In the genomic region with DNA sequence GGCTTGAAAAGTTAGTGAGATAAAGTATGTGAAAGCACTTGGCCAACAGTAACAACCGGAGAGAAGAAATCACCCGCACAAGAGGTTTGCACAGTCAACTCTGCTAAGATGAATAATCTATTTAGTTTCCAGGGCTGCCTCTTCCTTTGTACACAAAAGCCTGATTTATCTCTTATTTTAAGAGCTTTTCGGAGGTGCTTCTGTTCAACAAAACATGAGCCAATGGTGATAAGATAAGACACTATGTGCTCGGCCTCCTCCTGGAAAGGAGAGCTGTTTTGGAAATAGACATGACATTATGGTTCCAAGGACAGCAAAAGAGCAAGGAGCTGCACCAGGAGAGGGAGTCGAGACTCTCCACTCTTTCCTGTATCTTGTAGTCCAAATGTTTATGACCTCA, we compare ENCODE assay signal across 30 mouse cellular contexts.
DNase-seq lines count a peak whose midpoint lies in the region; ATAC-seq and TF ChIP-seq lines count a peak whose summit lies in the region.
"Had no signal": no experiment of that assay in that cellular context is flagged by ENCODE, and none has a peak within 500 bp of the region (broad histone marks: within the 10 kb centered on the region; RNA-seq: fewer than 3 reads in every experiment).

No protein-coding gene starts in this region.

- H3K4me1 ChIP-seq in heart, embryonic 12.5 days (replicated peaks) = peaks cover 48% of the 10 kb centered on the region
- no peaks in the 10 kb centered on the region for H3K4me1 ChIP-seq in lung, embryonic 14.5 days (ENCODE audit: insufficient read depth)
- H3K4me1 ChIP-seq in lung, adult 2 months (ENCODE audit: control insufficient read depth, insufficient read depth, low read length) = peaks cover 2% of the 10 kb centered on the region; the same call in 1 of the 2 replicates
- peaks cover 21% of the 10 kb centered on the region for H3K4me1 ChIP-seq in heart, postnatal 0 days (ENCODE audit: control insufficient read depth, insufficient read depth)
- H3K4me1 ChIP-seq: forebrain, embryonic 12.5 days; hindbrain, embryonic 12.5 days; midbrain, embryonic 12.5 days; neural tube, embryonic 12.5 days; stomach, embryonic 15.5 days had no signal

- no peak for TF ChIP-seq CTCF in lung, embryonic 14.5 days (IDR thresholded peaks at IDR 0.05; ENCODE audit: low read depth)
- no peak for TF ChIP-seq CTCF in lung, adult 2 months (IDR thresholded peaks at IDR 0.05; ENCODE audit: insufficient read depth, low read length)
- TF ChIP-seq CTCF in heart, postnatal 0 days (IDR thresholded peaks at IDR 0.05; ENCODE audit: low read depth) = no peak

- H3K4me3 ChIP-seq in heart, embryonic 12.5 days = no peak overlapping the region
- H3K4me3 ChIP-seq in lung, embryonic 14.5 days (ENCODE audit: low read depth, low read length) = no peak overlapping the region
- no peak overlapping the region for H3K4me3 ChIP-seq in lung, adult 2 months (replicated peaks; ENCODE audit: extremely low read depth, low read depth, low read length)
- H3K4me3 ChIP-seq in heart, postnatal 0 days (ENCODE audit: low read depth, low read length) = no peak overlapping the region
- H3K4me3 ChIP-seq: forebrain, embryonic 12.5 days; hindbrain, embryonic 12.5 days; intestine, embryonic 15.5 days; layer of hippocampus, adult 2 months; megakaryocyte, embryonic 14.5 days; midbrain, embryonic 12.5 days; myocyte; neural tube, embryonic 12.5 days; stomach, embryonic 15.5 days had no signal

- no peaks in the 10 kb centered on the region; the same call in 1 of the 2 replicates for H3K36me3 ChIP-seq in heart, embryonic 12.5 days
- 0 out of 2 replicates have a peak, but pooled peaks cover 5% of the 10 kb centered on the region for H3K36me3 ChIP-seq in lung, embryonic 14.5 days (ENCODE audit: insufficient read depth)
- H3K36me3 ChIP-seq in heart, postnatal 0 days (replicated peaks; ENCODE audit: control insufficient read depth, insufficient read depth, low read length) = no peaks in the 10 kb centered on the region
- H3K36me3 ChIP-seq: forebrain, embryonic 12.5 days; hindbrain, embryonic 12.5 days; intestine, embryonic 15.5 days; midbrain, embryonic 12.5 days; neural tube, embryonic 12.5 days; stomach, embryonic 15.5 days had no signal

- no peaks in the 10 kb centered on the region for H3K27me3 ChIP-seq in heart, embryonic 12.5 days (replicated peaks)
- H3K27me3 ChIP-seq in lung, embryonic 14.5 days (ENCODE audit: insufficient read depth, low read length) = no peaks in the 10 kb centered on the region
- no peaks in the 10 kb centered on the region for H3K27me3 ChIP-seq in heart, postnatal 0 days (ENCODE audit: control insufficient read depth, insufficient read depth, low read length)
- H3K27me3 ChIP-seq: forebrain, embryonic 12.5 days; hindbrain, embryonic 12.5 days; intestine, embryonic 15.5 days; midbrain, embryonic 12.5 days; neural tube, embryonic 12.5 days; stomach, embryonic 15.5 days had no signal

- no peak overlapping the region for H3K9ac ChIP-seq in heart, embryonic 12.5 days
- no peak overlapping the region for H3K9ac ChIP-seq in lung, embryonic 14.5 days
- H3K9ac ChIP-seq in heart, postnatal 0 days (replicated peaks; ENCODE audit: low read depth, low read length) = no peak overlapping the region
- H3K9ac ChIP-seq: forebrain, embryonic 12.5 days; forebrain, postnatal 0 days; hindbrain, embryonic 12.5 days; intestine, embryonic 15.5 days; midbrain, embryonic 12.5 days; neural tube, embryonic 12.5 days; stomach, embryonic 15.5 days had no signal

- peak overlapping the region; percentile 69 for H3K27ac ChIP-seq in heart, embryonic 12.5 days (ENCODE audit: poor library complexity, severe bottlenecking)
- H3K27ac ChIP-seq in lung, embryonic 14.5 days (ENCODE audit: low read depth) = no peak overlapping the region
- no peak overlapping the region for H3K27ac ChIP-seq in heart, postnatal 0 days (ENCODE audit: low read depth)
- H3K27ac ChIP-seq: forebrain, embryonic 12.5 days; hindbrain, embryonic 12.5 days; hindbrain, postnatal 0 days; intestine, embryonic 15.5 days; layer of hippocampus, adult 2 months; midbrain, embryonic 12.5 days; neural tube, embryonic 12.5 days; stomach, embryonic 15.5 days had no signal

- no peak for DNase-seq in frontal cortex, postnatal 36 days (ENCODE audit: low spot score in 2 of 2)
- DNase-seq in heart, adult 8-10 months (ENCODE audit: low spot score) = no peak
- DNase-seq in lung, embryonic 14.5 days = peak; percentile 42
- DNase-seq in lung, adult 2 months = no peak
- peak; percentile 54 for DNase-seq in heart, postnatal 0 days (ENCODE audit: low spot score)
- DNase-seq in cerebellum, adult 9-10 months = no peak
- DNase-seq: adrenal gland, postnatal 25 days; cerebellum, adult 18-20 months; cerebellum, postnatal 14 days; forebrain, postnatal 0 days; gastrocnemius, postnatal 14 days; kidney, adult 2 months; kidney, postnatal 36 days; left cerebral cortex, postnatal 4 days; liver; lung, postnatal 4 days had no signal

- WGBS in heart, embryonic 12.5 days = 7% methylated on average over 5 of the region's 5 CpGs
- WGBS in lung, embryonic 14.5 days = 12% methylated on average over 5 of the region's 5 CpGs
- WGBS in lung, adult 2 months = 24% methylated on average over 5 of the region's 5 CpGs
- WGBS in heart, postnatal 0 days = 13% methylated on average over 5 of the region's 5 CpGs

- TF ChIP-seq POLR2A in lung, adult 2 months (IDR thresholded peaks at IDR 0.05; ENCODE audit: borderline replicate concordance, extremely low read depth, low read depth, low read length) = no peak

- TF ChIP-seq EP300 in heart, postnatal 0 days (IDR thresholded peaks at IDR 0.05; ENCODE audit: low read depth) = no peak

- peaks cover 6% of the 10 kb centered on the region; the same call in 1 of the 2 replicates for H3K9me3 ChIP-seq in heart, embryonic 12.5 days (replicated peaks)
- H3K9me3 ChIP-seq in lung, embryonic 14.5 days (ENCODE audit: low read depth, low read length) = no peaks in the 10 kb centered on the region
- no peaks in the 10 kb centered on the region for H3K9me3 ChIP-seq in heart, postnatal 0 days (replicated peaks; ENCODE audit: control insufficient read depth, low read length)
- H3K9me3 ChIP-seq: forebrain, embryonic 12.5 days; hindbrain, embryonic 12.5 days; intestine, embryonic 15.5 days; midbrain, embryonic 12.5 days; neural tube, embryonic 12.5 days; stomach, embryonic 15.5 days had no signal

- ATAC-seq in frontal cortex, adult (ENCODE audit: low TSS enrichment) = peak; percentile 44
- peak; percentile 69 for ATAC-seq in heart, embryonic 12.5 days (ENCODE audit: insufficient number of reproducible peaks, low FRiP score)
- ATAC-seq in lung, embryonic 14.5 days (ENCODE audit: insufficient read depth) = no peak; the same call in 1 of the 2 replicates
- ATAC-seq in heart, postnatal 0 days (ENCODE audit: insufficient read depth, low read depth) = 0 out of 2 replicates have a peak, but pooled peaks have one; percentile 7
- ATAC-seq: forebrain, postnatal 0 days; hindbrain, postnatal 0 days; intestine, embryonic 15.5 days; lung, postnatal 0 days; Patski had no signal

- no peak overlapping the region; the same call in 1 of the 2 replicates for H3K4me2 ChIP-seq in heart, embryonic 12.5 days
- no peak overlapping the region for H3K4me2 ChIP-seq in lung, embryonic 14.5 days
- no peak overlapping the region for H3K4me2 ChIP-seq in heart, postnatal 0 days (ENCODE audit: low read depth, low read length)
- H3K4me2 ChIP-seq: forebrain, embryonic 12.5 days; hindbrain, embryonic 12.5 days; intestine, embryonic 15.5 days; midbrain, embryonic 12.5 days; neural tube, embryonic 12.5 days; stomach, embryonic 15.5 days had no signal

Comparison
In these comparisons a context has a peak if more than half of its experiments do, and no peak if none do; other contexts are left out.
1. DNase-seq: peak in lung, embryonic 14.5 days (single experiment) and heart, postnatal 0 days (single experiment); none in frontal cortex, postnatal 36 days (0 of 2), heart, adult 8-10 months (single experiment), lung, adult 2 months (single experiment) and cerebellum, adult 9-10 months (single experiment).